ENCODE assay signal across 13 mouse cellular contexts in the genomic region with DNA sequence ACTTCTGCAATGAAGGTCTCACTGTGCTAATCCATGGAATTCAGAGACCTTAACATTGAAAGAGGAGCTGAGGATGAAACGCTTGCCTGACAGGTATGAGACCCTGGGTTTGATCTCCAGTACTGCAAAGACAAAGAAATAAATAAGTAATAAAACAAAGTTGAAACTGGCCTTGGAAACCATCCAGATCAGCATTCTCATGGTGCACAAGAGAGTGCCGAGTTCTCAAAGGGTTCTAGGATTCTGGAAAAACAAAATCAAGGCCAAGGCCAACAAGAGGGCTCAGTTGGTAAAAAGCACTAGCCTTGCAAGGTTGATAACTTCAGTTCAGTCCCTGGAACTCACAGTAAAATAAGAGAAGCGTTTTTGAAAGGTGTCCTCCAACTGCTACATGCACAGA.
"Had no signal": no experiment of that assay in that cellular context is flagged by ENCODE, and none has a peak within 500 bp of the region (broad histone marks: within the 10 kb centered on the region; RNA-seq: fewer than 3 reads in every experiment).

No protein-coding gene starts in this region.

- DNase-seq: gastrocnemius, postnatal 14 days; gastrocnemius, postnatal 36 days; heart, adult 2 months; heart, postnatal 14 days; heart, postnatal 36 days; kidney, adult 11 months; kidney, adult 2 months; kidney, adult 9 months; kidney, postnatal 14 days; kidney, postnatal 36 days; layer of hippocampus, adult 9-11 months; liver; liver, embryonic 13.5 days had no signal
